Mouse (Mus musculus) megakaryocyte, embryonic 14.5 days (primary cell): ENCODE results near the gene Mdga1.

Source experiments
- FLI1 ChIP-seq: IDR thresholded peaks from 2 replicates; pipeline ENCODE4 v1.6.1; 2012; ENCODE audit warnings: low read length, inconsistent platforms, mixed read lengths
- GATA1 ChIP-seq: IDR thresholded peaks from 3 replicates; pipeline ENCODE4 v1.6.1; 2012; ENCODE audit warnings: mixed read lengths, low read length, inconsistent platforms, borderline replicate concordance

- TF ChIP-seq GATA1 (no peak), FLI1 (no peak)
Measured at GRCm38 (mm10) chr17:29778021-29778420, 191.9 kb downstream of the Mdga1 start.
